Mouse (Mus musculus) bone marrow, adult 2 months (tissue): ENCODE data around the gene Btbd19.

Experiments
- CTCF ChIP-seq: fragments of 200-500 bp; IDR thresholded peaks from 2 replicates; pipeline ENCODE4 v1.5.1; 2011; ENCODE audit warnings: low read length, control low read depth; ENCODE audit not compliant: control insufficient read depth, insufficient read depth
- POLR2A ChIP-seq: fragments of 200-500 bp; IDR thresholded peaks from 2 replicates; pipeline ENCODE4 v1.6.1; 2011; ENCODE audit warnings: low read depth, mild to moderate bottlenecking, control low read depth, low read length, borderline replicate concordance; ENCODE audit not compliant: control insufficient read depth

DNA sequence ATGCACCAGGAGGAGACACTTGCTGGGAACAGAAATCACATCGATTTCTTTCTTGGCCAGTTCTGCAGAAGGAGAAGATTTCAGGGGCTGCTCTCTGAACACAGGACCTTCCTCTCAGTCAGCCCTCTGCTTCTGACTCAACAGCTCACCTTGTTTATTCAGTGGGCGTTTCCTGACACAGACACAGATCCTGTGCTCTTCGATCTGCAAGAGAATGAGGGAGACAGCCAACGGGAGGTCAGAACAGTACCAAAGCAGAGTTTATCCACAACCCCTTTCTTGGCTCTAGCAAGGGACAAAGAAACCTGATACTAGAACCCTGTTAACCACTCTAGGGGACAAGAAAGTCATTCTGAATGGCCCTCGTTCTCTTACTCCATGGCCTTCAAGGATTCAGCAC is 44.4 kb upstream of the Btbd19 start:
- TF ChIP-seq POLR2A: no peak
- no peak for TF ChIP-seq CTCF
